Mouse (Mus musculus): ENCODE results near the gene Fbxl17.

- TF ChIP-seq JUND (IDR thresholded peaks at IDR 0.05; ENCODE audit: low read depth, low read length) (no peak), EP300 (IDR thresholded peaks at IDR 0.05; ENCODE audit: low read depth in 1 of 2, low read length in 2 of 2) (no peak), POLR2A (IDR thresholded peaks at IDR 0.05; ENCODE audit: control insufficient read depth in 1 of 2, insufficient read depth in 1 of 2, low read depth in 1 of 2, low read length in 2 of 2, poor library complexity in 1 of 2) (no peak), CTCF (IDR thresholded peaks at IDR 0.05 in 2 of 3, conservative IDR thresholded peaks at IDR 0.05 in 1 of 3; ENCODE audit: control insufficient read depth in 1 of 3, insufficient read depth in 1 of 3, low read depth in 2 of 3, low read length in 3 of 3, poor library complexity in 1 of 3, severe bottlenecking in 1 of 3) (no peak), MYB (IDR thresholded peaks at IDR 0.05; ENCODE audit: low read depth, low read length) (no peak), UBTF (IDR thresholded peaks at IDR 0.05; ENCODE audit: borderline replicate concordance, insufficient read depth, low read depth, low read length) (no peak), ZNF384 (IDR thresholded peaks at IDR 0.05; ENCODE audit: low read depth, low read length) (no peak), RAD21 (IDR thresholded peaks at IDR 0.05; ENCODE audit: low read depth, low read length) (no peak), MEF2A (IDR thresholded peaks at IDR 0.05; ENCODE audit: extremely low read depth, insufficient replicate concordance, low read depth, low read length, poor library complexity, severe bottlenecking) (no peak), MAZ (IDR thresholded peaks at IDR 0.05; ENCODE audit: low read depth, low read length) (no peak), E2F4 (IDR thresholded peaks at IDR 0.05; ENCODE audit: borderline replicate concordance, low read depth, low read length) (no peak), MAX (IDR thresholded peaks at IDR 0.05; ENCODE audit: low read length) (no peak)
Observed at GRCm38 (mm10) chr17:63366045-63366444, 133.8 kb downstream of the Fbxl17 start.

All from MEL (cell line).